Mouse (Mus musculus) olfactory bulb, adult 2 months (tissue): ENCODE measurements around the gene Col5a3. TPM values are rescaled to one million over a fixed set of nuclear protein-coding genes. Genes with fewer than 3 reads are reported as not detected.
"Not testable (repeated sequence)": the region's sequence is repeated elsewhere in the genome, so short reads cannot be mapped to it uniquely, and the experiment has no call there.

Experiments used
- H3K27ac ChIP-seq: fragments of 200-500 bp; 2 replicates; pipeline ENCODE4 v1.5.1; 2012; ENCODE audit warnings: low read depth, low read length; ENCODE audit not compliant: insufficient read depth
- H3K4me1 ChIP-seq: fragments of 200-500 bp; 2 replicates; pipeline ENCODE4 v1.6.1; 2012; ENCODE audit warnings: low read length; ENCODE audit not compliant: control insufficient read depth, insufficient read depth
- H3K4me3 ChIP-seq: fragments of 200-500 bp; 2 replicates; pipeline ENCODE4 v1.5.1; 2012; ENCODE audit warnings: mild to moderate bottlenecking, low read depth, low read length, moderate library complexity; ENCODE audit not compliant: insufficient read depth
- CTCF ChIP-seq: fragments of 200-500 bp; IDR thresholded peaks from 2 replicates; pipeline ENCODE4 v1.5.1; 2012; ENCODE audit warnings: low read depth, mild to moderate bottlenecking, low read length, moderate library complexity; ENCODE audit not compliant: insufficient read depth
- POLR2A ChIP-seq: fragments of 200-500 bp; IDR thresholded peaks from 2 replicates; pipeline ENCODE4 v1.6.1; 2012; ENCODE audit warnings: mild to moderate bottlenecking, low read depth, low read length, moderate library complexity; ENCODE audit not compliant: insufficient read depth
- WGBS: fragments of 180-500 bp; shearing (Covaris S2); methylation state at CpG from one replicate; pipeline ENCODE4 v1.1.7; 2018; 5-methylcytosine and 5-hydroxymethylcytosine counted together
- polyA plus RNA-seq: library from polyadenylated mRNA; stranded (reverse); fragments of >200 nt; gene quantifications from 2 replicates; pipeline ENCODE4 v1.2.4, GENCODE M21; 2012; ENCODE audit warnings: low replicate concordance; ENCODE audit not compliant: missing spikeins, insufficient read depth, insufficient read length

Gene Col5a3
- polyA plus RNA-seq, 1 experiment, result not detected

DNA sequence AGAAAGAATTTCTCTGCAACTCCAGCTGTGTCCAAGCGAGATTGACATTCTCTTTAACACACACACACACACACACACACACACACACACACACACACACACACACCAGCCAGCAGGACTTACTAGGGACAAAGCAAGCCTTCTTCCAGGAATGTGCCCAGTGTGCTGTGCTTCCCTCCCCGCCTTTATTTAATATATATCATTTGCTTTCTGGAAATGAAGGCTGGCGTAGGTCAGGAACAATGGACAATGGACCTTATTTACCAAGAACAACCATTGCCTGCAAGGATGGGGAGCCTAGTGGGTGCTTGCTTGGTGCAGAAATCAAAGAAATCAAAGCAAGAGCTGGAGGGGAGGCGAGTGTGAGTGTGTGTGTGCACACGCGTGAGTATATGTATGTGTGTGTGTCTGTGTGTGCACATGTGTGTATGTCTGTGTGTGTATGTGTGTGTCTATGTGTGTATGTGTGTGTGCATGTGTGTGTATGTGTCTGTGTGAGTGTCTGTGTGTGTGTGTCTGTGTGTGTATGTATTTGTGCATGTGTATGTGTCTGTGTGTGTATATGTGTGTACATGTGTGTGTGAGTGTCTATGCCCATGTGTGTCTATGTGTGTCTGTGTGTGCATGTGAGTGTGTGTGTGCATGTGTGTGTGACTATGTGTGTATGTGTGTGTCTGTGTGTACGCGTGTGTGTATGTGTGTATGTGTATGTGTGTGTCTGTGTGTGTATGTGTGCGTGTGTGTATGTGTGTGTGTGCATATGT lies 22.5 kb upstream of the Col5a3 start:
- Histone ChIP-seq H3K27ac (no peak overlapping the region), H3K4me1 (no peaks in the 10 kb centered on the region), H3K4me3 (no peak overlapping the region)
- WGBS, result 81% methylated on average over 9 of the region's 9 CpGs
- TF ChIP-seq POLR2A (no peak), CTCF (no peak)

- 93% methylated on average over 11 of the region's 11 CpGs for WGBS
- H3K4me3 ChIP-seq, H3K27ac ChIP-seq, H3K4me1 ChIP-seq: not testable (repeated sequence)
Observed at GRCm38 (mm10) chr9:20835431-20835954, 20.6 kb upstream of the Col5a3 start.

- TF ChIP-seq POLR2A (no peak), CTCF (no peak)
- WGBS, result 95% methylated on average over 1 of the region's 1 CpGs
- no peak overlapping the region for H3K4me3 ChIP-seq
- H3K4me1 ChIP-seq, result peaks cover 3% of the 10 kb centered on the region
- no peak overlapping the region for H3K27ac ChIP-seq
Observed at GRCm38 (mm10) chr9:20834881-20835280, 20.0 kb upstream of the Col5a3 start.

DNA sequence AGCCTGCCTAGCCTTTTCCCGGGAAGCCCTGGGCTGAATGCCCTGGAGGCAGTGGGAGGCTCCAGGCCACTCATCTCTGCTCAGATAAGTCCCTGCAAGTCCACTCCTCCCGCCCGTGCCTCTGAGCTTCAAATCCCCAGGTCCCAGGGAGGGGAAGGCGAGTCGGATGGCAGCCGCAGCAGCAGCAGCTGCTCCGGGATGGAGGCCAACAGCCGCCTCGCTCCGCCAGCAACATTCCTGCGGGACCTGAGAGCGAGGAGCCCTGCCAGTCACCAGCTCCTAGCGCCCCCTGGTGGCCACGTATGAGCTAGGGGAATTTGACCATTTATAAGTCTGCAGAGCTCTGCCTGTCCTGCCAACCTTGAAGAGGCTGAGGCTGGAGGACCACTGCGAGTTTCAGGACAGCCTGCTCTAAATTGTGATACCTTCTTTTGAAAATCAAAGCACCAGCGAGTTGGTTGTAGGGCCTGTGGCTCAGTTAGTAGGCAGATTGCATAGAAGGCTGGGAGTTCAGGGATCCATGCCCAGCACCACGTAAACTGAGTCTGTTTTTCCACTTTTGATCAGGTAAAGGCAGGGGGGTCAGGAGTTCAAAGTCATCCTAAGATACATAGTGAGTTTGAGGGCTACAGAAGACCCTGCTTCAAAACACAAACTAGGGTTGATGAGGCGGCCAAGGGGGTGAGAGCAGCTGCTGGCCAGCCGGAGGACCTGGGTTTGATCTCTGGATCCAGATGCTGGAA lies 16.2 kb upstream of the Col5a3 start:
- no peak overlapping the region for H3K4me3 ChIP-seq

DNA sequence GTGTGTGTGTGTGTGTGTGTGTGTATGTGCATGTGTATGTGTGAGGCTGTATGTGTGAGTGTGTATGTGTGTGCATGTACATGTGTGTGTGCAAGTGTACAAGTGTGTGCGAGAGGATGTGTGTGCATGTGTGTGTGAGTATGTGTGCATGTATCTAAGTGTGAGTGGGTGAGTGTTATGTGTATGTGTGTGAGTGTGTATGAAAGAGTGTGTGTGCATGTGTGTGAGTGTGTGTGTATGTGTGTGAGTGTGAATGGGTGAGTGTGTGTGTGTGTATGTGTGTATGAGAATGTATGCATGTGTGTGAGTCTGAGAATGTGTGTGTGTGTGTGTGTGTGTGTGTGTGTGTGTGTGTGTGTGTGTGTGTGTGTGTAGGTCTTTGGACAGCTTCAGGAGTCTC lies 13.3 kb upstream of the Col5a3 start:
- H3K27ac ChIP-seq, result no peak overlapping the region
- TF ChIP-seq POLR2A (no peak), CTCF (no peak)
- WGBS, result 100% methylated on average over 1 of the region's 1 CpGs
- peaks cover 3% of the 10 kb centered on the region for H3K4me1 ChIP-seq
- H3K4me3 ChIP-seq, result no peak overlapping the region

More for the DNA sequence above, 16.2 kb upstream of the Col5a3 start:
- H3K4me1 ChIP-seq, result peaks cover 3% of the 10 kb centered on the region
- no peak overlapping the region for H3K27ac ChIP-seq
- WGBS, result 16% methylated on average over 19 of the region's 19 CpGs
- TF ChIP-seq POLR2A (no peak), CTCF (peak; percentile 96)

DNA sequence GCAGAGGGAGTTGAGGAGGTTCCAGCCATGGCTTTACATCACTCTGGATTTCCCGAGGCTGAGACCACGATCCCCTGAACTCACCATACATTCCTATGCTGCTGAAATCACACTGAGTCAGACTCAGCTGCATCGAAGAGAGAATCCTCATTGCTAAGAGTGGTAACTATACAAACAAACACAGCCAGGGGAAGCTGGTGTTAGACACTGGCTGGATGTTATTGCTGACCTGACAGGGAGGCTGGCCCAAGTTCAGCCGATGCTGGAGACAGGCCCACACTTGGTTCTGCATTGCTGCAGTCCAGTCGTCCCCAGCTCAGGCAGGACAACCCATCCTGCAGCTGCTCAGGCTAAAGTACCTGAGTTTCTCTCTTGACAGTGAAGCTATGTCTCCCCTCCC lies 10.9 kb upstream of the Col5a3 start:
- TF ChIP-seq CTCF (no peak), POLR2A (no peak)

GRCm38 (mm10) chr9:20822821-20823220 lies 8.0 kb upstream of the Col5a3 start:
- WGBS, result 74% methylated on average over 3 of the region's 3 CpGs
- Histone ChIP-seq H3K4me3 (no peak overlapping the region), H3K27ac (no peak overlapping the region), H3K4me1 (no peaks in the 10 kb centered on the region)
- no peak for TF ChIP-seq CTCF
- no peak for TF ChIP-seq POLR2A

More for the DNA sequence above, 10.9 kb upstream of the Col5a3 start:
- H3K4me1 ChIP-seq, result peaks cover 1% of the 10 kb centered on the region
- WGBS, result 65% methylated on average over 5 of the region's 5 CpGs
- no peak overlapping the region for H3K4me3 ChIP-seq
- H3K27ac ChIP-seq, result no peak overlapping the region

DNA sequence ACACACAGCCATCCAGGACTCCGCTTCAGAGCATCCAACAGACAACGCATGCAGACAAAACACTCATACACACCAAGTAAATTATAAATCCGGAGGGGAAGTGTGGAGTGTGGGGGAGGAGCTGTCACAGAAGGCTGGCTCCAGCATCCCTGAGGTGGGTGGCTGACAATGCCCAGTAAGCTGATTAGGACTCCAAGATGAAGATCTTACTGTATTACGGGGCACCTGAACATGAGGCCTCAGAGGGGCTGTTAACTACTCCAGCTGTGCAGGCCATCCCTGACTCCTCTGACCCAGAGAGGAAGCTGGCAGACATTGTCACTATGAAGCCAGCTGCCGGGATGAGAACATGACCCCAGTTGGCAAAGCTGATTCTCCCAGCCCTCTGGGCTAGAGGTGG lies 5.1 kb upstream of the Col5a3 start:
- 73% methylated on average over 5 of the region's 5 CpGs for WGBS
- Histone ChIP-seq H3K4me1 (0 out of 2 replicates have a peak, but pooled peaks cover 1% of the 10 kb centered on the region), H3K4me3 (no peak overlapping the region), H3K27ac (no peak overlapping the region)
- no peak for TF ChIP-seq CTCF
- TF ChIP-seq POLR2A, result no peak

GRCm38 (mm10) chr9:20818236-20818635 lies 3.4 kb upstream of the Col5a3 start, which contains the start of gene Rdh8:
Rdh8 (plus strand) TSS chr9:20818503.
- WGBS, result 89% methylated on average over 6 of the region's 6 CpGs

More at GRCm38 (mm10) chr9:20818236-20818635, 3.4 kb upstream of the Col5a3 start, which contains the start of gene Rdh8:
- no peak within 1 kb of the TSS for H3K27ac ChIP-seq
- H3K4me1 ChIP-seq, result 0 out of 2 replicates have a peak, but pooled peaks cover 5% of the 10 kb centered on the region
- no peak within 1 kb of the TSS for H3K4me3 ChIP-seq
- TF ChIP-seq POLR2A, result no peak
